Mouse (Mus musculus): Measurements from ENCODE around the gene Ralgapa2.

GRCm38 (mm10) chr2:146244049-146244448 lies 268.1 kb downstream of the Ralgapa2 start:
- TF ChIP-seq CTCF (IDR thresholded peaks at IDR 0.05; ENCODE audit: control insufficient read depth, insufficient read depth, insufficient read length) (no peak), FOSL1 (IDR thresholded peaks at IDR 0.05; ENCODE audit: insufficient read depth, low read length, poor library complexity, severe bottlenecking) (no peak), USF1 (IDR thresholded peaks at IDR 0.05; ENCODE audit: low read depth) (no peak)
